Mouse (Mus musculus): ENCODE measurements around the gene Ell.

Gene Ell

GRCm38 (mm10) chr8:70538633-70539076 lies 602 bp upstream of the Ell start:
- DNase-seq, result peak; percentile 100

GRCm38 (mm10) chr8:70540013-70540506 lies 803 bp downstream of the Ell start:
- no peak for DNase-seq

- DNase-seq, result peak; percentile 97
Measured at GRCm38 (mm10) chr8:70540507-70541071, 1.3 kb downstream of the Ell start.

GRCm38 (mm10) chr8:70541081-70541480 lies 1.8 kb downstream of the Ell start:
- DNase-seq, result no peak

GRCm38 (mm10) chr8:70544200-70544687 lies 5.0 kb downstream of the Ell start:
- peak; percentile 98 for DNase-seq

- no peak for DNase-seq
Measured at GRCm38 (mm10) chr8:70546412-70546811, 7.2 kb downstream of the Ell start.

GRCm38 (mm10) chr8:70547762-70548161 lies 8.5 kb downstream of the Ell start:
- DNase-seq, result no peak

- no peak for DNase-seq
Measured at GRCm38 (mm10) chr8:70549412-70550184, 10.3 kb downstream of the Ell start.

- DNase-seq, result no peak
Measured at GRCm38 (mm10) chr8:70551558-70552161, 12.4 kb downstream of the Ell start.

- no peak for DNase-seq
Measured at GRCm38 (mm10) chr8:70552836-70553235, 13.6 kb downstream of the Ell start.

GRCm38 (mm10) chr8:70553740-70554139 lies 14.5 kb downstream of the Ell start:
- DNase-seq, result peak; percentile 98

GRCm38 (mm10) chr8:70555079-70555747 lies 16.0 kb downstream of the Ell start:
- DNase-seq, result no peak

GRCm38 (mm10) chr8:70558334-70558733 lies 19.1 kb downstream of the Ell start:
- DNase-seq, result peak; percentile 92

- DNase-seq, result no peak
Measured at GRCm38 (mm10) chr8:70558983-70559382, 19.7 kb downstream of the Ell start.

- DNase-seq, result peak; percentile 98
Measured at GRCm38 (mm10) chr8:70560096-70560495, 20.8 kb downstream of the Ell start.

- DNase-seq, result peak; percentile 96
Measured at GRCm38 (mm10) chr8:70560564-70560963, 21.3 kb downstream of the Ell start.

GRCm38 (mm10) chr8:70561357-70561756 lies 22.1 kb downstream of the Ell start:
- DNase-seq, result peak; percentile 92

- peak; percentile 99 for DNase-seq
Measured at GRCm38 (mm10) chr8:70561809-70562535, 22.7 kb downstream of the Ell start.

GRCm38 (mm10) chr8:70562802-70563201 lies 23.5 kb downstream of the Ell start:
- DNase-seq, result peak; percentile 97

GRCm38 (mm10) chr8:70563763-70564387 lies 24.6 kb downstream of the Ell start:
- DNase-seq, result no peak

- peak; percentile 90 for DNase-seq
Measured at GRCm38 (mm10) chr8:70564696-70565235, 25.5 kb downstream of the Ell start.

GRCm38 (mm10) chr8:70565561-70565960 lies 26.3 kb downstream of the Ell start:
- no peak for DNase-seq

Data from heart, adult 11 months (tissue).